Mouse (Mus musculus) liver, embryonic 16.5 days (tissue): ENCODE measurements around the gene Cldn4. TPM values are rescaled to one million over a fixed set of nuclear protein-coding genes. Genes with fewer than 3 reads are reported as not detected.

Experiments
- ATAC-seq: fragments of 200-750 bp; cut with Nextera tagmentation; 2 replicates; pipeline ENCODE4 v1.8.0; 2017; ENCODE audit warnings: low read depth, mild to moderate bottlenecking, moderate number of reproducible peaks, moderate library complexity
- H3K27ac ChIP-seq: fragments of 300-500 bp; sonication (generic); 2 replicates; pipeline ENCODE4 v1.5.1; 2014; ENCODE audit warnings: mild to moderate bottlenecking, low read length
- H3K27me3 ChIP-seq: fragments of 300-500 bp; sonication (generic); 2 replicates; pipeline ENCODE4 v1.6.1; 2014; ENCODE audit warnings: low read depth, low read length, mixed read lengths; ENCODE audit not compliant: control insufficient read depth, insufficient read depth
- H3K36me3 ChIP-seq: fragments of 300-500 bp; sonication (generic); 2 replicates; pipeline ENCODE4 v1.6.1; 2014; ENCODE audit warnings: mild to moderate bottlenecking; ENCODE audit not compliant: control insufficient read depth, insufficient read depth
- H3K4me1 ChIP-seq: fragments of 300-500 bp; sonication (generic); 2 replicates; pipeline ENCODE4 v1.6.1; 2014; ENCODE audit warnings: low read depth, low read length, mixed read lengths; ENCODE audit not compliant: control insufficient read depth
- H3K4me2 ChIP-seq: fragments of 300-500 bp; sonication (generic); 2 replicates; pipeline ENCODE4 v1.6.1; 2014; ENCODE audit warnings: low read depth, low read length, mixed read lengths
- H3K4me3 ChIP-seq: fragments of 300-500 bp; sonication (generic); 2 replicates; pipeline ENCODE4 v1.5.1; 2014; ENCODE audit warnings: low read depth, mild to moderate bottlenecking, low read length
- H3K9ac ChIP-seq: fragments of 300-500 bp; sonication (generic); 2 replicates; pipeline ENCODE4 v1.6.1; 2014; ENCODE audit warnings: low read depth, low read length
- H3K9me3 ChIP-seq: fragments of 300-500 bp; sonication (generic); replicated peaks from 2 replicates; pipeline ENCODE4 v1.6.1; 2016; ENCODE audit warnings: low read length; ENCODE audit not compliant: control insufficient read depth
- WGBS: fragments of 180-500 bp; shearing (Covaris S2); extraction: QIAGEN DNeasy Blood & Tissue Kit; methylation state at CpG from one replicate; pipeline ENCODE4 v1.1.7; 2014; ENCODE audit not compliant: insufficient replicate concordance; 5-methylcytosine and 5-hydroxymethylcytosine counted together
- polyA plus RNA-seq: library from polyadenylated mRNA; unstranded; fragments of >200 nt; fragmentation: Nextera tagmentation; extraction: Ambion mirVana; gene quantifications from 2 replicates; pipeline ENCODE4 v1.2.1, GENCODE M21; 2015

The Cldn4 gene
- polyA plus RNA-seq, 1 experiment from 2014 or later: 0.71 TPM

- ATAC-seq: peak; percentile 39
- Histone ChIP-seq H3K4me1 (peaks cover 16% of the 10 kb centered on the region), H3K27ac (no peak overlapping the region), H3K9ac (no peak overlapping the region), H3K27me3 (peaks cover 25% of the 10 kb centered on the region), H3K4me2 (peak overlapping the region; percentile 10; the same call in 1 of the 2 replicates), H3K36me3 (no peaks in the 10 kb centered on the region), H3K4me3 (no peak overlapping the region), H3K9me3 (no peaks in the 10 kb centered on the region)
- WGBS: 33% methylated on average over 10 of the region's 10 CpGs
These were observed 34.4 kb upstream of the Cldn4 start for GRCm38 (mm10) chr5:134981149-134981548.

GRCm38 (mm10) chr5:134977837-134978236 is 31.1 kb upstream of the Cldn4 start:
- H3K27ac ChIP-seq: no peak overlapping the region
- WGBS: 31% methylated on average over 4 of the region's 4 CpGs
- no peaks in the 10 kb centered on the region for H3K27me3 ChIP-seq
- peaks cover 35% of the 10 kb centered on the region for H3K4me1 ChIP-seq
- H3K9ac ChIP-seq: no peak overlapping the region
- no peaks in the 10 kb centered on the region for H3K36me3 ChIP-seq
- no peak overlapping the region for H3K4me3 ChIP-seq
- ATAC-seq: no peak
- no peaks in the 10 kb centered on the region for H3K9me3 ChIP-seq
- H3K4me2 ChIP-seq: no peak overlapping the region

GRCm38 (mm10) chr5:134976577-134977250 is 30.0 kb upstream of the Cldn4 start:
- WGBS: 37% methylated on average over 14 of the region's 14 CpGs
- peak; percentile 36 for ATAC-seq
- Histone ChIP-seq H3K9me3 (no peaks in the 10 kb centered on the region), H3K27me3 (no peaks in the 10 kb centered on the region), H3K4me3 (no peak overlapping the region), H3K4me2 (peak overlapping the region; percentile 32; the same call in 1 of the 2 replicates), H3K4me1 (peaks cover 35% of the 10 kb centered on the region), H3K27ac (peak overlapping the region; percentile 59), H3K36me3 (no peaks in the 10 kb centered on the region), H3K9ac (peak overlapping the region; percentile 37)

- Histone ChIP-seq H3K9ac (peak overlapping the region; percentile 37), H3K9me3 (no peaks in the 10 kb centered on the region)
These were observed 29.4 kb upstream of the Cldn4 start for GRCm38 (mm10) chr5:134976164-134976563.

GRCm38 (mm10) chr5:134974921-134975320 is 28.2 kb upstream of the Cldn4 start:
- Histone ChIP-seq H3K27ac (no peak overlapping the region), H3K9me3 (no peaks in the 10 kb centered on the region), H3K4me3 (no peak overlapping the region), H3K27me3 (no peaks in the 10 kb centered on the region), H3K4me1 (peaks cover 32% of the 10 kb centered on the region), H3K9ac (no peak overlapping the region), H3K4me2 (no peak overlapping the region; the same call in 1 of the 2 replicates), H3K36me3 (no peaks in the 10 kb centered on the region)
- ATAC-seq: no peak
- 9% methylated on average over 2 of the region's 2 CpGs for WGBS

More at GRCm38 (mm10) chr5:134976164-134976563, 29.4 kb upstream of the Cldn4 start:
- peak; percentile 77 for ATAC-seq
- 21% methylated on average over 2 of the region's 2 CpGs for WGBS
- H3K27ac ChIP-seq: peak overlapping the region; percentile 59
- peak overlapping the region; percentile 32; the same call in 1 of the 2 replicates for H3K4me2 ChIP-seq
- H3K4me1 ChIP-seq: peaks cover 35% of the 10 kb centered on the region
- H3K36me3 ChIP-seq: no peaks in the 10 kb centered on the region
- no peak overlapping the region for H3K4me3 ChIP-seq
- H3K27me3 ChIP-seq: no peaks in the 10 kb centered on the region

GRCm38 (mm10) chr5:134974294-134974693 is 27.6 kb upstream of the Cldn4 start:
- Histone ChIP-seq H3K4me1 (peaks cover 32% of the 10 kb centered on the region), H3K27me3 (no peaks in the 10 kb centered on the region), H3K36me3 (no peaks in the 10 kb centered on the region), H3K27ac (no peak overlapping the region), H3K4me3 (no peak overlapping the region), H3K9ac (no peak overlapping the region), H3K9me3 (no peaks in the 10 kb centered on the region), H3K4me2 (peak overlapping the region; percentile 26; the same call in 1 of the 2 replicates)
- 8% methylated on average over 7 of the region's 7 CpGs for WGBS
- peak; percentile 63 for ATAC-seq

GRCm38 (mm10) chr5:134973526-134973925 is 26.8 kb upstream of the Cldn4 start:
- WGBS: 75% methylated on average over 7 of the region's 7 CpGs

GRCm38 (mm10) chr5:134973081-134973480 is 26.3 kb upstream of the Cldn4 start:
- peaks cover 32% of the 10 kb centered on the region for H3K4me1 ChIP-seq
- H3K9ac ChIP-seq: no peak overlapping the region
- H3K27ac ChIP-seq: no peak overlapping the region
- ATAC-seq: no peak
- H3K4me3 ChIP-seq: no peak overlapping the region
- no peaks in the 10 kb centered on the region for H3K36me3 ChIP-seq
- no peaks in the 10 kb centered on the region for H3K9me3 ChIP-seq
- no peaks in the 10 kb centered on the region for H3K27me3 ChIP-seq
- H3K4me2 ChIP-seq: no peak overlapping the region

More at GRCm38 (mm10) chr5:134973526-134973925, 26.8 kb upstream of the Cldn4 start:
- no peaks in the 10 kb centered on the region for H3K9me3 ChIP-seq
- H3K27me3 ChIP-seq: no peaks in the 10 kb centered on the region
- no peaks in the 10 kb centered on the region for H3K36me3 ChIP-seq
- H3K27ac ChIP-seq: 0 out of 2 replicates have a peak overlapping the region, but pooled peaks have one; percentile 6
- ATAC-seq: no peak
- no peak overlapping the region for H3K9ac ChIP-seq
- H3K4me2 ChIP-seq: no peak overlapping the region
- H3K4me3 ChIP-seq: no peak overlapping the region
- H3K4me1 ChIP-seq: peaks cover 32% of the 10 kb centered on the region

- Histone ChIP-seq H3K9ac (no peak overlapping the region), H3K4me2 (no peak overlapping the region), H3K36me3 (no peaks in the 10 kb centered on the region), H3K27ac (no peak overlapping the region), H3K4me1 (peaks cover 28% of the 10 kb centered on the region), H3K9me3 (no peaks in the 10 kb centered on the region), H3K27me3 (no peaks in the 10 kb centered on the region), H3K4me3 (no peak overlapping the region)
- WGBS: 57% methylated on average over 8 of the region's 8 CpGs
- ATAC-seq: no peak
These were observed 23.9 kb upstream of the Cldn4 start for GRCm38 (mm10) chr5:134970671-134971070.
